Mouse (Mus musculus): Measurements from ENCODE around the gene Slc16a5. TPM values are rescaled to one million over a fixed set of nuclear protein-coding genes. Genes with fewer than 3 reads are reported as not detected.

Gene Slc16a5
- polyA plus RNA-seq (2015; fragmentation: Nextera tagmentation; extraction: Ambion mirVana): 0.19 TPM in 1 of 2 replicates, not detected in the other

GRCm38 (mm10) chr11:115462243-115462891 lies at the start of gene Slc16a5:
Gene Slc16a5 (plus strand): TSS chr11:115462474.
- Histone ChIP-seq H3K9ac (no peak within 1 kb of the TSS), H3K27me3 (0 out of 2 replicates have a peak, but pooled peaks cover 12% of the 10 kb centered on the region), H3K27ac (no peak within 1 kb of the TSS), H3K36me3 (no peaks in the 10 kb centered on the region), H3K9me3 (no peaks in the 10 kb centered on the region), H3K4me2 (no peak within 1 kb of the TSS), H3K4me3 (no peak within 1 kb of the TSS), H3K4me1 (replicated peaks) (peaks cover 10% of the 10 kb centered on the region)
- no peak for ATAC-seq (ENCODE audit: low FRiP score)
- 77% methylated on average over 16 of the region's 16 CpGs for WGBS

GRCm38 (mm10) chr11:115419531-115420237 lies 42.6 kb upstream of the Slc16a5 start, which contains the start of the genes Atp5h and Kctd2:
Gene Atp5h (minus strand): TSS chr11:115419962.
Gene Kctd2 (plus strand): TSS chr11:115420128.
- under 1% methylated on average over 55 of the region's 56 CpGs for WGBS
- H3K4me2 ChIP-seq: peak within 1 kb of the TSS; percentile 99
- peak; percentile 97 for ATAC-seq (ENCODE audit: low FRiP score)
- H3K27me3 ChIP-seq: no peaks in the 10 kb centered on the region
- no peaks in the 10 kb centered on the region for H3K9me3 ChIP-seq
- H3K9ac ChIP-seq: peak within 1 kb of the TSS; percentile 96
- H3K4me1 ChIP-seq (replicated peaks): peaks cover 44% of the 10 kb centered on the region
- peak within 1 kb of the TSS; percentile 90 for H3K4me3 ChIP-seq
- peak within 1 kb of the TSS; percentile 92 for H3K27ac ChIP-seq
- peaks cover 41% of the 10 kb centered on the region for H3K36me3 ChIP-seq

GRCm38 (mm10) chr11:115420336-115421190 lies 41.7 kb upstream of the Slc16a5 start:
- peak overlapping the region; percentile 99 for H3K4me2 ChIP-seq
- H3K4me3 ChIP-seq: peak overlapping the region; percentile 90
- H3K9ac ChIP-seq: peak overlapping the region; percentile 96
- no peaks in the 10 kb centered on the region for H3K9me3 ChIP-seq
- peaks cover 42% of the 10 kb centered on the region for H3K36me3 ChIP-seq
- peak overlapping the region; percentile 92 for H3K27ac ChIP-seq
- WGBS: 2% methylated on average over 42 of the region's 45 CpGs
- no peaks in the 10 kb centered on the region for H3K27me3 ChIP-seq
- peaks cover 44% of the 10 kb centered on the region for H3K4me1 ChIP-seq (replicated peaks)
- ATAC-seq (ENCODE audit: low FRiP score): peak; percentile 78

GRCm38 (mm10) chr11:115421328-115421727 lies 40.9 kb upstream of the Slc16a5 start:
- WGBS: 55% methylated on average over 1 of the region's 1 CpGs
- H3K36me3 ChIP-seq: peaks cover 42% of the 10 kb centered on the region
- no peak for ATAC-seq (ENCODE audit: low FRiP score)
- H3K27me3 ChIP-seq: no peaks in the 10 kb centered on the region
- H3K4me1 ChIP-seq (replicated peaks): peaks cover 44% of the 10 kb centered on the region
- H3K27ac ChIP-seq: no peak overlapping the region
- H3K9me3 ChIP-seq: no peaks in the 10 kb centered on the region
- H3K4me3 ChIP-seq: peak overlapping the region; percentile 90
- H3K9ac ChIP-seq: peak overlapping the region; percentile 96; the same call in 1 of the 2 replicates
- peak overlapping the region; percentile 99 for H3K4me2 ChIP-seq

- peaks cover 43% of the 10 kb centered on the region for H3K4me1 ChIP-seq (replicated peaks)
- WGBS: 91% methylated on average over 16 of the region's 16 CpGs
- no peaks in the 10 kb centered on the region for H3K9me3 ChIP-seq
- no peaks in the 10 kb centered on the region for H3K27me3 ChIP-seq
- H3K4me2 ChIP-seq: no peak overlapping the region
- H3K27ac ChIP-seq: no peak overlapping the region
- ATAC-seq (ENCODE audit: low FRiP score): no peak
- peaks cover 42% of the 10 kb centered on the region for H3K36me3 ChIP-seq
- no peak overlapping the region for H3K4me3 ChIP-seq
- no peak overlapping the region for H3K9ac ChIP-seq
Measured at GRCm38 (mm10) chr11:115421972-115422371, 40.3 kb upstream of the Slc16a5 start.

GRCm38 (mm10) chr11:115423091-115423490 lies 39.2 kb upstream of the Slc16a5 start:
- 81% methylated on average over 3 of the region's 3 CpGs for WGBS
- Histone ChIP-seq H3K36me3 (peaks cover 37% of the 10 kb centered on the region), H3K9ac (no peak overlapping the region), H3K4me3 (no peak overlapping the region), H3K27ac (no peak overlapping the region), H3K4me1 (replicated peaks) (peaks cover 44% of the 10 kb centered on the region), H3K27me3 (no peaks in the 10 kb centered on the region), H3K4me2 (no peak overlapping the region), H3K9me3 (no peaks in the 10 kb centered on the region)
- ATAC-seq (ENCODE audit: low FRiP score): no peak

GRCm38 (mm10) chr11:115424666-115425065 lies 37.6 kb upstream of the Slc16a5 start:
- no peak for ATAC-seq (ENCODE audit: low FRiP score)
- Histone ChIP-seq H3K36me3 (peaks cover 48% of the 10 kb centered on the region), H3K4me3 (no peak overlapping the region), H3K9ac (no peak overlapping the region), H3K27me3 (no peaks in the 10 kb centered on the region), H3K27ac (no peak overlapping the region), H3K4me2 (no peak overlapping the region), H3K9me3 (no peaks in the 10 kb centered on the region), H3K4me1 (replicated peaks) (peaks cover 32% of the 10 kb centered on the region)
- 88% methylated on average over 7 of the region's 7 CpGs for WGBS

GRCm38 (mm10) chr11:115425671-115426070 lies 36.6 kb upstream of the Slc16a5 start:
- WGBS: 94% methylated on average over 6 of the region's 6 CpGs

GRCm38 (mm10) chr11:115427482-115428331 lies 34.6 kb upstream of the Slc16a5 start:
- Histone ChIP-seq H3K4me3 (no peak overlapping the region), H3K9me3 (no peaks in the 10 kb centered on the region), H3K27me3 (no peaks in the 10 kb centered on the region), H3K4me1 (replicated peaks) (peaks cover 11% of the 10 kb centered on the region), H3K27ac (peak overlapping the region; percentile 63), H3K9ac (peak overlapping the region; percentile 39; the same call in 1 of the 2 replicates), H3K36me3 (peaks cover 78% of the 10 kb centered on the region), H3K4me2 (peak overlapping the region; percentile 36)
- 33% methylated on average over 20 of the region's 20 CpGs for WGBS
- peak; percentile 71 for ATAC-seq (ENCODE audit: low FRiP score)

More at GRCm38 (mm10) chr11:115425671-115426070, 36.6 kb upstream of the Slc16a5 start:
- no peaks in the 10 kb centered on the region for H3K9me3 ChIP-seq
- H3K27ac ChIP-seq: no peak overlapping the region
- H3K4me3 ChIP-seq: no peak overlapping the region
- no peak overlapping the region for H3K4me2 ChIP-seq
- H3K27me3 ChIP-seq: no peaks in the 10 kb centered on the region
- H3K4me1 ChIP-seq (replicated peaks): peaks cover 30% of the 10 kb centered on the region
- H3K36me3 ChIP-seq: peaks cover 58% of the 10 kb centered on the region
- no peak overlapping the region; the same call in 1 of the 2 replicates for H3K9ac ChIP-seq
- no peak for ATAC-seq (ENCODE audit: low FRiP score)

- peaks cover 79% of the 10 kb centered on the region for H3K36me3 ChIP-seq
- no peak for ATAC-seq (ENCODE audit: low FRiP score)
- H3K4me2 ChIP-seq: no peak overlapping the region
- no peaks in the 10 kb centered on the region for H3K9me3 ChIP-seq
- no peak overlapping the region for H3K27ac ChIP-seq
- H3K27me3 ChIP-seq: no peaks in the 10 kb centered on the region
- no peak overlapping the region for H3K9ac ChIP-seq
- H3K4me3 ChIP-seq: no peak overlapping the region
- 89% methylated on average over 7 of the region's 7 CpGs for WGBS
- peaks cover 11% of the 10 kb centered on the region for H3K4me1 ChIP-seq (replicated peaks)
Measured at GRCm38 (mm10) chr11:115429307-115429706, 33.0 kb upstream of the Slc16a5 start.

GRCm38 (mm10) chr11:115430561-115430960 lies 31.7 kb upstream of the Slc16a5 start:
- H3K27ac ChIP-seq: no peak overlapping the region
- H3K4me1 ChIP-seq (replicated peaks): peaks cover 16% of the 10 kb centered on the region
- 93% methylated on average over 6 of the region's 6 CpGs for WGBS
- peaks cover 9% of the 10 kb centered on the region for H3K27me3 ChIP-seq
- H3K9me3 ChIP-seq: no peaks in the 10 kb centered on the region
- H3K4me3 ChIP-seq: no peak overlapping the region
- no peak overlapping the region for H3K4me2 ChIP-seq
- no peak for ATAC-seq (ENCODE audit: low FRiP score)
- H3K36me3 ChIP-seq: peaks cover 66% of the 10 kb centered on the region
- no peak overlapping the region for H3K9ac ChIP-seq
